Mouse (Mus musculus): ENCODE measurements at regions not wholly inside any gene's neighbourhood (a gene's known extent, or its start where the extent isn't known, plus 50 kb on each side); places are given as distances from the start of the nearest gene placed in this dataset.

- TF ChIP-seq CTCF (IDR thresholded peaks at IDR 0.05; ENCODE audit: low read depth) (no peak), EP300 (IDR thresholded peaks at IDR 0.05; ENCODE audit: low read depth) (no peak)
Measured at GRCm38 (mm10) chr5:49663928-49664327, 139.2 kb upstream of the Kcnip4 start.
